Mouse (Mus musculus): ENCODE measurements at regions not wholly inside any gene's neighbourhood (a gene's known extent, or its start where the extent isn't known, plus 50 kb on each side); places are given as distances from the start of the nearest gene placed in this dataset.

GRCm38 (mm10) chr5:141131036-141131435, 110.3 kb upstream of the Sdk1 start:
- ATAC-seq (replicated peaks; ENCODE audit: insufficient number of reproducible peaks, low FRiP score, low TSS enrichment, poor library complexity, severe bottlenecking) = no peak

- no peak for ATAC-seq (replicated peaks; ENCODE audit: insufficient number of reproducible peaks, low FRiP score, low TSS enrichment, poor library complexity, severe bottlenecking)
These were observed 109.4 kb upstream of the Sdk1 start for GRCm38 (mm10) chr5:141131906-141132305.

GRCm38 (mm10) chr5:141136239-141136638, 105.1 kb upstream of the Sdk1 start:
- no peak for ATAC-seq (replicated peaks; ENCODE audit: insufficient number of reproducible peaks, low FRiP score, low TSS enrichment, poor library complexity, severe bottlenecking)

GRCm38 (mm10) chr5:141137716-141138115, 103.6 kb upstream of the Sdk1 start:
- no peak for ATAC-seq (replicated peaks; ENCODE audit: insufficient number of reproducible peaks, low FRiP score, low TSS enrichment, poor library complexity, severe bottlenecking)

- no peak for ATAC-seq (replicated peaks; ENCODE audit: insufficient number of reproducible peaks, low FRiP score, low TSS enrichment, poor library complexity, severe bottlenecking)
These were observed 102.4 kb upstream of the Sdk1 start for GRCm38 (mm10) chr5:141138771-141139360.

GRCm38 (mm10) chr5:141139361-141139912, 101.9 kb upstream of the Sdk1 start:
- ATAC-seq (replicated peaks; ENCODE audit: insufficient number of reproducible peaks, low FRiP score, low TSS enrichment, poor library complexity, severe bottlenecking) = no peak

GRCm38 (mm10) chr5:141160391-141160790, 80.9 kb upstream of the Sdk1 start:
- no peak for ATAC-seq (replicated peaks; ENCODE audit: insufficient number of reproducible peaks, low FRiP score, low TSS enrichment, poor library complexity, severe bottlenecking)

- ATAC-seq (replicated peaks; ENCODE audit: insufficient number of reproducible peaks, low FRiP score, low TSS enrichment, poor library complexity, severe bottlenecking) = no peak
These were observed 80.3 kb upstream of the Sdk1 start for GRCm38 (mm10) chr5:141160956-141161355.

GRCm38 (mm10) chr5:141182442-141182841, 58.8 kb upstream of the Sdk1 start:
- ATAC-seq (replicated peaks; ENCODE audit: insufficient number of reproducible peaks, low FRiP score, low TSS enrichment, poor library complexity, severe bottlenecking) = no peak

GRCm38 (mm10) chr5:141189033-141189432, 52.3 kb upstream of the Sdk1 start:
- no peak for ATAC-seq (replicated peaks; ENCODE audit: insufficient number of reproducible peaks, low FRiP score, low TSS enrichment, poor library complexity, severe bottlenecking)
